Mouse (Mus musculus) lung, embryonic 14.5 days (tissue): ENCODE results near the gene H2-Q6. TPM values are rescaled to one million over a fixed set of nuclear protein-coding genes. Genes with fewer than 3 reads are reported as not detected.
A peak's percentile ranks its signal among the peaks of the same experiment; 100 is the strongest.

Experiments
- ATAC-seq: fragments of 200-750 bp; cut with Nextera tagmentation; 2 replicates; pipeline ENCODE4 v1.8.0; 2017; ENCODE audit warnings: mild to moderate bottlenecking, moderate TSS enrichment, moderate library complexity; ENCODE audit not compliant: insufficient read depth
- DNase-seq: peaks from one replicate; pipeline ENCODE4 v3.0.0-alpha.2; 2015
- H3K27ac ChIP-seq: fragments of 300-500 bp; sonication (generic); 2 replicates; pipeline ENCODE4 v1.5.1; 2014; ENCODE audit warnings: low read depth, mild to moderate bottlenecking, moderate library complexity
- H3K27me3 ChIP-seq: fragments of 300-500 bp; sonication (generic); 2 replicates; pipeline ENCODE4 v1.6.1; 2014; ENCODE audit warnings: low read length, control low read depth; ENCODE audit not compliant: insufficient read depth
- H3K36me3 ChIP-seq: fragments of 300-500 bp; sonication (generic); 2 replicates; pipeline ENCODE4 v1.6.1; 2014; ENCODE audit warnings: control low read depth; ENCODE audit not compliant: insufficient read depth
- H3K4me1 ChIP-seq: fragments of 300-500 bp; sonication (generic); 2 replicates; pipeline ENCODE4 v1.6.1; 2014; ENCODE audit warnings: antibody characterized with exemption, control low read depth; ENCODE audit not compliant: insufficient read depth
- H3K4me2 ChIP-seq: fragments of 300-500 bp; sonication (generic); 2 replicates; pipeline ENCODE4 v1.6.1; 2014; ENCODE audit warnings: mild to moderate bottlenecking
- H3K4me3 ChIP-seq: fragments of 300-500 bp; sonication (generic); 2 replicates; pipeline ENCODE4 v1.5.1; 2014; ENCODE audit warnings: low read depth, low read length
- H3K9ac ChIP-seq: fragments of 300-500 bp; sonication (generic); 2 replicates; pipeline ENCODE4 v1.6.1; 2014
- H3K9me3 ChIP-seq: fragments of 300-500 bp; sonication (generic); 2 replicates; pipeline ENCODE4 v1.6.1; 2016; ENCODE audit warnings: low read depth, low read length, control low read depth
- CTCF ChIP-seq: IDR thresholded peaks from 2 replicates; pipeline ENCODE4 v1.5.1; 2016; ENCODE audit warnings: antibody characterized with exemption, low read depth
- WGBS: fragments of 180-500 bp; shearing (Covaris S2); extraction: QIAGEN DNeasy Blood & Tissue Kit; methylation state at CpG from one replicate; pipeline ENCODE4 v1.1.7; 2014; 5-methylcytosine and 5-hydroxymethylcytosine counted together
- polyA plus RNA-seq: library from polyadenylated mRNA; unstranded; fragments of >200 nt; fragmentation: Nextera tagmentation; extraction: Ambion mirVana; gene quantifications from 2 replicates; pipeline ENCODE4 v1.2.1, GENCODE M21; 2014

Gene H2-Q6
- polyA plus RNA-seq, 1 experiment from 2014 or later, result 0.54 TPM

- Histone ChIP-seq H3K4me3 (peak within 1 kb of the TSS; percentile 41), H3K27me3 (peaks cover 24% of the 10 kb centered on the region), H3K36me3 (no peaks in the 10 kb centered on the region), H3K9ac (peak within 1 kb of the TSS; percentile 16; the same call in 1 of the 2 replicates), H3K4me1 (no peaks in the 10 kb centered on the region), H3K4me2 (peak within 1 kb of the TSS; percentile 75), H3K9me3 (no peaks in the 10 kb centered on the region), H3K27ac (no peak within 1 kb of the TSS)
- no peak for TF ChIP-seq CTCF
- ATAC-seq (no peak; the same call in 1 of the 2 replicates), DNase-seq (peak; percentile 11)
- WGBS, result 1% methylated on average over 80 of the region's 80 CpGs
These were observed 45.4 kb downstream of the H2-Q6 start, which contains the start of gene H2-Q10 for GRCm38 (mm10) chr17:35469842-35470751. TSS of gene H2-Q10 (plus strand) at chr17:35470089.

Other genes starting within 250 kb of the H2-Q6 start
- gene Aif1, start 248.8 kb upstream of the H2-Q6 start, polyA plus RNA-seq, result 6.0 and 11.9 TPM in 2 replicates
- 11.6 and 14.1 TPM in 2 replicates for gene Lst1, start 236.4 kb upstream of the H2-Q6 start, polyA plus RNA-seq
- 0.43 TPM in 1 of 2 replicates, not detected in the other for gene Ltb, start 230.4 kb upstream of the H2-Q6 start, polyA plus RNA-seq
- 0.12 and 0.21 TPM in 2 replicates for gene Tnf, start 222.8 kb upstream of the H2-Q6 start, polyA plus RNA-seq
- 0.26 TPM in 1 of 2 replicates, not detected in the other for gene Lta, start 219.5 kb upstream of the H2-Q6 start, polyA plus RNA-seq
- gene Gm16181, start 204.0 kb upstream of the H2-Q6 start, polyA plus RNA-seq, result 0.37 and 0.70 TPM in 2 replicates
- gene Atp6v1g2, start 191.2 kb upstream of the H2-Q6 start, polyA plus RNA-seq, result 3.7 and 5.9 TPM in 2 replicates
- gene Nfkbil1, start 189.1 kb upstream of the H2-Q6 start, polyA plus RNA-seq, result 3.0 and 4.5 TPM in 2 replicates
- gene Ddx39b, start 183.1 kb upstream of the H2-Q6 start, polyA plus RNA-seq, result 529 and 569 TPM in 2 replicates
- gene H2-D1, start 162.1 kb upstream of the H2-Q6 start, polyA plus RNA-seq, result 69.7 and 73.2 TPM in 2 replicates
- 1.0 and 1.1 TPM in 2 replicates for gene H2-Q1, start 104.4 kb upstream of the H2-Q6 start, polyA plus RNA-seq
- gene H2-Q2, start 82.6 kb upstream of the H2-Q6 start, polyA plus RNA-seq, result 9.5 and 10.8 TPM in 2 replicates
- 5.0 and 6.0 TPM in 2 replicates for gene H2-Q4, start 45.2 kb upstream of the H2-Q6 start, polyA plus RNA-seq
- gene H2-Q7, start 14.3 kb downstream of the H2-Q6 start, polyA plus RNA-seq, result 6.9 and 7.3 TPM in 2 replicates
- gene H2-Q10, start 45.2 kb downstream of the H2-Q6 start, polyA plus RNA-seq, result 0.08 and 0.28 TPM in 2 replicates
- 0.18 TPM in 1 of 2 replicates, not detected in the other for gene Pou5f1, start 81.2 kb downstream of the H2-Q6 start, polyA plus RNA-seq
- 83.9 and 89.3 TPM in 2 replicates for gene Tcf19, start 92.0 kb downstream of the H2-Q6 start, polyA plus RNA-seq
- 15.2 and 20.3 TPM in 2 replicates for gene Cchcr1, start 92.2 kb downstream of the H2-Q6 start, polyA plus RNA-seq
- 0.82 and 0.84 TPM in 2 replicates for gene Psors1c2, start 108.4 kb downstream of the H2-Q6 start, polyA plus RNA-seq
- gene Cdsn, start 127.3 kb downstream of the H2-Q6 start, polyA plus RNA-seq, result 0.07 TPM in 1 of 2 replicates, not detected in the other
- not detected in 2 replicates for gene 2300002M23Rik, start 142.6 kb downstream of the H2-Q6 start, polyA plus RNA-seq
- 61.3 and 64.3 TPM in 2 replicates for gene Sfta2, start 176.7 kb downstream of the H2-Q6 start, polyA plus RNA-seq
- not detected in 2 replicates for gene Gm9573, start 201.8 kb downstream of the H2-Q6 start, polyA plus RNA-seq
- 1.0 and 1.4 TPM in 2 replicates for gene Mucl3, start 218.8 kb downstream of the H2-Q6 start, polyA plus RNA-seq
- gene Vars2, start 242.7 kb downstream of the H2-Q6 start, polyA plus RNA-seq, result 22.4 and 24.1 TPM in 2 replicates
- gene Gtf2h4, start 248.9 kb downstream of the H2-Q6 start, polyA plus RNA-seq, result 47.4 and 49.3 TPM in 2 replicates